Mouse (Mus musculus): ENCODE results near the gene Tram2. TPM values are rescaled to one million over a fixed set of nuclear protein-coding genes. Genes with fewer than 3 reads are reported as not detected.
A peak's percentile ranks its signal among the peaks of the same experiment; 100 is the strongest.

Gene Tram2
- polyA plus RNA-seq, 1 experiment from 2014 or later = 2.2 TPM

DNA sequence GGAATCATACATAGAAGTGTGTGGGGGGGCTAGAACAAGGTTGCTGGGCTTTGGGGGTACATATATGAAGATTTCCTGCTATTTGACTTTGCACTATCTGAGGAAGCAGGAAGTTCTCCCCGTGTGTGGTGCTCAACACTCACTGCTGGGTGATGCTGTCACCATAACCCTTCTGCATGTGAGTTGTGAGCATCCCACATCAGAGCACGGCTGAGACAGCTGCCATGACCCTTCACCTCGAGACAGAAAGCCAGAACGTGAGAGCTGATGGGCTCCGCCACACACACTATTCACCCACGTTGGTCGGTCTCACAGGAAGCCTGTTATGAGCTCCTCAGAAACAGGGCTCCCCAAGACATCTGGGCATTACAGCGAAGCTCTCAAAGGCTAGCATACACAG, 74.4 kb downstream of the Tram2 start:
- Histone ChIP-seq H3K4me1 (replicated peaks) (0 out of 2 replicates have a peak, but pooled peaks cover 4% of the 10 kb centered on the region), H3K36me3 (no peaks in the 10 kb centered on the region), H3K27ac (replicated peaks) (no peak overlapping the region), H3K9ac (no peak overlapping the region), H3K4me2 (no peak overlapping the region), H3K4me3 (no peak overlapping the region), H3K9me3 (no peaks in the 10 kb centered on the region), H3K27me3 (no peaks in the 10 kb centered on the region)
- no peak for ATAC-seq (ENCODE audit: low FRiP score, low read depth)
- WGBS = 85% methylated on average over 8 of the region's 8 CpGs

DNA sequence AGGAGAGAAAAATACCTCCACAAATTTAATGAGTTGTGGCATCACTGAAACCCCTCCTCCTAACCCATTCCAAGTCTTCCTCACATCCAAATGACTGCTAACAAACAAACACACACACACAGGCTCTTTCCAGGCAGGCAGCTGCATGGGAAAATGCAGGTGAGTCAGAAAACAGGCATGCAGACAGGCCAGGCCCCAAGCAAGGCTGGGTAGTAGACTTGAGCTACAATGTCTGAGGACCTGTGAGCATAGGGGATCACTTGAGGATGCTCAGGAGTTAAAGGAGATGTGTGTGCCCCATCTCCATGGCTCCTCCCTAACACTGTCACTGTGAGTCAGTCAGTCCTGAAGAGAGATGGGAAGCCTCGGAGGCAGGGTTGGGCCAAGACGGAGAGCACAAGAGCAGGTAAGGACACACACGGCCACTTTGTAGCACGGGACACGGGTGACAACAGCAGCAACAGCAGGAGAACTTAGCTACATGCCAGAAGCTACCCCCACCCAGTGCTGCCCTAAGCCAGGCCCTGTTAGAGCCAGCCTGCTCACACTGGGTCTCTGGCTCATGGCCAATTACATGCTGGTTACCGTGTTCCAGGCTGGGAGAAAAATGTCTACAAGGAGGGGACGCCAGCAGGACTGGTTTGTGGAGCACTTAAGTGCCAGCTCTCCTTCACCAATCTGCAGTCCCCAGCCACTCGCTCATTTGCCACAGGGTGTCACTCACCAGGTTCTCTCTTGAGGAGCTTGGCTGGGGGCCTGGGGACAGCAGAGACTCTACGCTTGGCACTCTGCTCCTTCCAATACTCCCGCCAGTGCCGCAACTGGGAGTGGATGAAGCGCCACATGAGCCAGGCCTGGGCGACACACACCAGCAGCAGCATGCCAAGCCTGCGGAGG, 76.5 kb downstream of the Tram2 start:
- Histone ChIP-seq H3K4me2 (no peak overlapping the region), H3K9me3 (no peaks in the 10 kb centered on the region), H3K27me3 (no peaks in the 10 kb centered on the region), H3K4me1 (replicated peaks) (0 out of 2 replicates have a peak, but pooled peaks cover 4% of the 10 kb centered on the region), H3K4me3 (no peak overlapping the region), H3K27ac (replicated peaks) (no peak overlapping the region), H3K9ac (no peak overlapping the region), H3K36me3 (no peaks in the 10 kb centered on the region)
- ATAC-seq (ENCODE audit: low FRiP score, low read depth) = peak; percentile 71
- 70% methylated on average over 14 of the region's 14 CpGs for WGBS

DNA sequence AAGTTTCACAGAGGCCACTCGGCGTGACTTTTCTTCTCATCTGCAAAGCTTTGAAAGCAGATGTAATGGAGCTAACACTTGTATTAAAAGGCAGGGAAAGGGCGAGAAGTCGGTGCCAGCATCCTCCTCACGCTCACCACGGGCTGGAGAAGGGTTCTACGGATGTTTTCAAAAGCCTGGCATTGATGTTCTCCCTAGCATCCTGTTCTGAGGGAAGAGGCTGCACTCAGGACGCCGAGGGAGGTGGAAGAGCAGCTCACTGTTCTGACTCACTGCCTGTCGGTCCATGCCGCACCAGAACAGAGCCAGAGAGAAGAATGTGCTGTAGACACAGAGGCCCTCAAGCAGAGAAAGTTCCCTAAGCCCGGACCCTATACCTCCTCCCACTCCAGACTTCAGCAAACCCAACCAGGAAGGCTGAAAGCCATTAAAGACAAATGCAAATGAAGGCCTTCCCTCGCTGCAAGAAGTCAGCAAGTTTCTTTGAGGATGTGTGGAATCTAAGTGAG, 81.1 kb downstream of the Tram2 start:
- Histone ChIP-seq H3K4me3 (no peak overlapping the region), H3K27ac (replicated peaks) (no peak overlapping the region)

DNA sequence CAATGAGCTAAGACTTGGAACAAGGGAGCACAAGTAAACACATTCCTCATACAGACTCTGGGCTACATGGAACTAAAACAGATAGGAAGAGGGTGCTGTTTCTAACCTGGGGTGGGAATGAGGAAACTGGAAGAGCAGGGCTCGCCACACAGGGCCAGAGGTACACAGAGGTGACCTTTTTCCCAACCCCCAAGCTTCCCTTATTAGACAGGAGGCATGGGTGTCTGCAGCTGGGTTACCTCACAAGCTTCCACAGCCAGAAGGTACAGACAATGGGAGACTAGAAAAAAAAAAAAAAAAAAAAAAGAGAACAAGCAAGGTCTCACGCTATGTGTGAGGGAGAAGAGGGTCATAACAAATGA, 81.7 kb downstream of the Tram2 start:
- no peaks in the 10 kb centered on the region for H3K9me3 ChIP-seq
- no peak overlapping the region for H3K4me3 ChIP-seq
- H3K27ac ChIP-seq (replicated peaks) = no peak overlapping the region
- ATAC-seq (ENCODE audit: low FRiP score, low read depth) = no peak
- no peaks in the 10 kb centered on the region for H3K36me3 ChIP-seq
- no peak overlapping the region for H3K4me2 ChIP-seq
- no peaks in the 10 kb centered on the region for H3K27me3 ChIP-seq
- WGBS = 68% methylated on average over 2 of the region's 2 CpGs
- no peaks in the 10 kb centered on the region for H3K4me1 ChIP-seq (replicated peaks)
- no peak overlapping the region for H3K9ac ChIP-seq

More for the DNA sequence above, 81.1 kb downstream of the Tram2 start:
- Histone ChIP-seq H3K4me1 (replicated peaks) (0 out of 2 replicates have a peak, but pooled peaks cover 3% of the 10 kb centered on the region), H3K9me3 (no peaks in the 10 kb centered on the region), H3K4me2 (no peak overlapping the region), H3K27me3 (no peaks in the 10 kb centered on the region), H3K36me3 (no peaks in the 10 kb centered on the region), H3K9ac (no peak overlapping the region)
- ATAC-seq (ENCODE audit: low FRiP score, low read depth) = no peak
- 51% methylated on average over 13 of the region's 13 CpGs for WGBS

DNA sequence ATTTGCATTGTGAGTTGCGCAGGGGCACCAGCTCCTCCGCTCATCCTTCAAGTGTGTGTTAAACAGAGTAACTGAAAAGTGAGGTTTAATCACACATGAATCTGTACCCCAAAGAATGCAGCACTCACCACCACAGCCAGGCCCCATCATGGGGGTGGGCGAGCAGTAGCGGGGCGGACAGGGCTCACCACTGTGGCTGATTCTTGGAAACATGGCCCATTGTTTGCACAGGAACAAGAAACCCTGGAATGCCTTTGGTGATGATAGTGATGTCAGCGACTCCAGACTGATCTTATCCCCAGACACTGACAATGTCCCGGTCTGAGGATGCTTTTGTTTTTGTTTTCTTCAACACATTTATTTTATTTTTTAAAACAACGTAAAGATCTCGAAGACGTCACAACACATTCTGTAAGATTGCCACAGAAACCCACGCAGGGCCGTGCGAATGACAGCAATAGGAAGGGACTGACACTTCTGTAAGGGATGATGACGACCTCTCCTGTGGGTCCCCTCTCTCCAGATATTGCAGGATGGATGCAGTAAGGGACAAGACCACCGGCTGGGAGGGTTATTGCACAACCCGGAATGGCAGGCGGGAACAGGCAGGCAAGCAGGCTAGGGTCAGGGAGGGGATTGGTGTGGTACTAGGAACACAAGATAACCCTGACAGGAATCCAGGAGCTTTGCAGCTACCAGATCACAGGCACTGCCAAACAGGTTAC, 82.3 kb downstream of the Tram2 start:
- no peak overlapping the region for H3K27ac ChIP-seq (replicated peaks)
- no peak for ATAC-seq (ENCODE audit: low FRiP score, low read depth)
- no peak overlapping the region for H3K9ac ChIP-seq
- no peaks in the 10 kb centered on the region for H3K4me1 ChIP-seq (replicated peaks)
- no peak overlapping the region for H3K4me2 ChIP-seq
- H3K4me3 ChIP-seq = no peak overlapping the region
- no peaks in the 10 kb centered on the region for H3K27me3 ChIP-seq
- H3K36me3 ChIP-seq = no peaks in the 10 kb centered on the region
- WGBS = 53% methylated on average over 17 of the region's 17 CpGs
- H3K9me3 ChIP-seq = no peaks in the 10 kb centered on the region

DNA sequence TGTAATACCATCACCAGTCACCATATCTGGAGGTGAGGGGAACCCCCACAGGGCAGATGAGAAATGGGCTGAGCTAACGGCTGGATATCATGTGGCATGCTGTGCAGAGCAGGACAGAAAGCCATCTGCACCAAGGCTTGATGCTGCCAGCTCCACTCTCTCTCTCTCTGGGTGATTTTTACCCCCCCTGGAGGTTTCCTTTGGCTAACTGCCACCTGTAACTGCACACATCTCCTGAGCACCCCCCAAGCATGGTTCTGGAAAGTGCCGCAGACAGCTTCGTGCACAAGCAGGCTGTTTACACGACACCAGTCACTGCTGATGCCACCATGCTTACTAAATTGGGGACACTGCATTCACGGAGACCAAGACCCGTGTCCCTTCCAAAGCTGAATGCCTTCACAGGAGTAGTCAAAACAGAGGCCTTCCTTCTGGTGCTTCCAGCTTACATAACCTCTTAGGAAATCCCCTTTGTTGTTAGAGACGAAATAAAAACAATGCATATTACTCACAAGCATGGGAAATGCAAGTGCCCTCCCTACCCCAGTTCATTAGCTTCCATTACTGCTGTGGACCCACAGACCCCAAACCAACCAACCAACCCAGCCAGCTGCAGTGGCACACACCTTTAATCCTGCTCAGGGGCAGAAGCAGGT, 83.6 kb downstream of the Tram2 start:
- 54% methylated on average over 7 of the region's 7 CpGs for WGBS
- H3K36me3 ChIP-seq = no peaks in the 10 kb centered on the region
- H3K4me3 ChIP-seq = no peak overlapping the region
- no peaks in the 10 kb centered on the region for H3K9me3 ChIP-seq
- no peak; the same call in 1 of the 2 replicates for ATAC-seq (ENCODE audit: low FRiP score, low read depth)
- no peaks in the 10 kb centered on the region for H3K4me1 ChIP-seq (replicated peaks)
- no peak overlapping the region for H3K27ac ChIP-seq (replicated peaks)
- H3K4me2 ChIP-seq = no peak overlapping the region
- H3K27me3 ChIP-seq = no peaks in the 10 kb centered on the region
- H3K9ac ChIP-seq = no peak overlapping the region

DNA sequence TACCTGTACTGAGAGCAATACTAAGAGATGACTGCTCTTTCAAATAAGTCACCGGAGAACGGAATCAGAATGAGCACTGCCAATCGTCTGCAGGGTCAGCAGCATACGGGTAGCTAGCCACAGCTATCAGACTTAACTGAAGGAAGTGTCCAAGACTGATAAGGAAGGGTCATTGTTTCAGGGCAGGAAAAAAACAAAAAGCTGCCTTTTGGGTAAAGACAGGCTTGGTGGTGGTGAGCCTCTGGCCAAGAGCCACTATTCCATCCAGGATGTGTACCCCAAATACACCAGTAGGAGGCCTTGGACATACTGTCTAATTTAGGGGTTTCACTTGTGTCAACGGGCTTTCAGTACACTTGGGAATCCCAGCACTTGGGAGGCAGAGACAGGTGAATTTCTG, 84.7 kb downstream of the Tram2 start:
- H3K27me3 ChIP-seq = no peaks in the 10 kb centered on the region
- H3K9ac ChIP-seq = no peak overlapping the region
- no peaks in the 10 kb centered on the region for H3K4me1 ChIP-seq (replicated peaks)
- no peak for ATAC-seq (ENCODE audit: low FRiP score, low read depth)
- H3K4me2 ChIP-seq = no peak overlapping the region
- no peaks in the 10 kb centered on the region for H3K36me3 ChIP-seq
- 90% methylated on average over 5 of the region's 5 CpGs for WGBS
- H3K27ac ChIP-seq (replicated peaks) = no peak overlapping the region
- no peak overlapping the region for H3K4me3 ChIP-seq
- no peaks in the 10 kb centered on the region for H3K9me3 ChIP-seq

DNA sequence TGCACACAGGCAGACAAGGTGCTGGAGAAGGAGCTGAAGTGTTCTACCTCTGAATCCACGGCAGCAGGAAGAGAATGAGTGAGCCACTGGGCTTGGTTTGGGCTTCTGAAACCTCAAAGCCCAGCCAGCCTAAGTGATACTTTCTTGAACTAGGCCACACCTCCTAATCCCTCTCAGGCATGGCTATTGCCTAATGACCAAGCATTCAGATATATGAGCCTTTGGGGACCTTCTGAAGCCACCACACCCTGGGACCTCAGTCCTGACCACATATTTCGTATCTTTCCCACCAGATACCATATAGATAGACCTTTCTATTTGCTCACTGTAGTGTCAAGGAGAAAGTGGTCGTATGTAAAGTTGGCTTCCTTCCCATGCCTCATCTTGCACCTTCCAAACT, 85.3 kb downstream of the Tram2 start:
- no peak overlapping the region for H3K9ac ChIP-seq
- 93% methylated on average over 3 of the region's 3 CpGs for WGBS
- ATAC-seq (ENCODE audit: low FRiP score, low read depth) = no peak

DNA sequence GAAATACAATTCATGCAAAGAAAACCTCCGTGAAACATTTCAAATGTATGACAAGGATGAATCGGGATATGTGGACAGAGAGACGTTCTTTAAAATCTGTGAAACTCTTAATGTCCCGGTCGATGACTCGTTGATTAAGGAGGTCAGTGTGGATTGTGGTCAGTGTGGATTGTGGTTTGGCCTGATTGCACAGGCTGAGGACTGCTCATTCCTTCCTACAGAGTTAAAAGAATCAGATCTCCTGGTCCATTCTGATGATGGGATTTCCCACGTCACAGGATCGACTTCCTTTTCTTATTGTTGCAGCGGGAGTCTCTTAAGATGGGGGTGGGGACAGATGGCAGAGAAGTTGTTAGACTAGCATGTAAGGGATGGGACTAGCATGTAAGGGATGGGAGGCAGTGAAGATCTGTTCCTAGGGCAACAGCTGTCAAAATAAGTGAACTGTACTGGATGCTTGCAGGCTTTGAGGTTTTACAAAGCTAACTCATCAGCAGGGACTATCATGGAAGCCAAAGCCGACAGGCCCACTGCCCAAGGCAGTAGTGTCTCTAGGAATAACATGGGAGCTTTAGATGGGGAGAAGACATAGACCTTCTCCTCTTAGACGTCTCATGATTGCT, 89.5 kb downstream of the Tram2 start:
- no peak overlapping the region for H3K27ac ChIP-seq (replicated peaks)
- H3K36me3 ChIP-seq = no peaks in the 10 kb centered on the region
- 88% methylated on average over 11 of the region's 11 CpGs for WGBS
- H3K4me3 ChIP-seq = no peak overlapping the region
- H3K9ac ChIP-seq = no peak overlapping the region
- H3K4me1 ChIP-seq (replicated peaks) = no peaks in the 10 kb centered on the region
- no peak for ATAC-seq (ENCODE audit: low FRiP score, low read depth)
- no peaks in the 10 kb centered on the region for H3K9me3 ChIP-seq
- H3K4me2 ChIP-seq = no peak overlapping the region
- H3K27me3 ChIP-seq = no peaks in the 10 kb centered on the region

More for the DNA sequence above, 85.3 kb downstream of the Tram2 start:
- Histone ChIP-seq H3K36me3 (no peaks in the 10 kb centered on the region), H3K4me1 (replicated peaks) (no peaks in the 10 kb centered on the region), H3K4me2 (no peak overlapping the region), H3K27ac (replicated peaks) (no peak overlapping the region), H3K9me3 (no peaks in the 10 kb centered on the region), H3K4me3 (no peak overlapping the region), H3K27me3 (no peaks in the 10 kb centered on the region)

DNA sequence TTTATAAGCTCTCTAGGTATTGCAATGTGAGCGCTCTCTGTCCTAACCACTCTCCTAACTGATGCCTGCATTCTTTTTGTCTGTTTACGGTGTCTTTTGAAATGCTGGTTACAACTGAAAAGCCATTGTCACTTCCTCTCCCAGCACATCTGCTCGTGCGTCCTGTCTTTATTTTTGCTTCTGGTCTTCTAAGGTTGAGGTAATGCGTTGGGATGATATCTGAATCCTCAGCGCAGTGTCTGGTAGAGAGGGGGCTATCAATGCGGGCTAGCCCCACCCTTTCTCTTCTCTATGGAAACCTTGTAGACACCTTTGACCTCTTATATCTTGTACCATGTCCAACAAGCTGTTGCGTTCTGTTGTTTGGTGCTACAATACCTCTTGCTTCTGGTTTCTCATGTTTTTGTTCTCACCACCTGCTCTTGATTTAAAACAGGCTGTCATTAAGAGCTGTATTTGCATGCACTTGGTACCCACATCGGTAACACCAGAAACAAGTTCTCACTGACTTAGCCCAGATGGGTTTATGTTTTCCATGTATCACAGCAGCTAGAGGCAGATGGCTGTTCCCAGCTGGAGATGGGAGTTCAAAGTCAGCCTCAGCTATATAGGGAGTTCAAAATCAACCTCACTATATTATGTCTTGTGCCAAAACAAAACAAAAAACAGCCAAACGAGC, 92.5 kb downstream of the Tram2 start:
- ATAC-seq (ENCODE audit: low FRiP score, low read depth) = 0 out of 2 replicates have a peak, but pooled peaks have one; percentile 27
- Histone ChIP-seq H3K27ac (replicated peaks) (no peak overlapping the region), H3K4me3 (no peak overlapping the region), H3K27me3 (no peaks in the 10 kb centered on the region), H3K9me3 (no peaks in the 10 kb centered on the region), H3K9ac (no peak overlapping the region), H3K4me1 (replicated peaks) (no peaks in the 10 kb centered on the region), H3K36me3 (no peaks in the 10 kb centered on the region), H3K4me2 (no peak overlapping the region)
- WGBS = 60% methylated on average over 10 of the region's 10 CpGs

DNA sequence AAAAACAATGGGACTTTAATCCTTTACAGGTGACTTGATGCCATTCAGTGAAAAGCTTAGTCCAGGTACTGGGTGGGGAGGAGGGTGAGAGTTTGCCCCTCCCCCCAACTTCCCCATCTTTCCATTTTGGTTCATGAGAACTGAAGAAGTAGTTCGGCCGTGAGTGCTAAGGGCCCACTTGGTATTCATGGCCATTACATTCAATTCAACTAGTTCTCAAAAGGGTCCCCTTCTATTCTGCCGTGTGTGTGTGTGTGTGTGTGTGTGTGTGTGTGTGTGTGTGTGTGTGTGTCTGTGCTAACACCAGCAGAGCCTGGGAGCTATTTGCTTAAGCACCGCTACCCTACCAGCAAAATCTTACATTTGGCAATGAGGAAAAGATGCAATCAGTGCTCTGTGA, 94.4 kb downstream of the Tram2 start:
- no peaks in the 10 kb centered on the region for H3K27me3 ChIP-seq
- ATAC-seq (ENCODE audit: low FRiP score, low read depth) = peak; percentile 69; the same call in 1 of the 2 replicates
- WGBS = 49% methylated on average over 4 of the region's 4 CpGs

More for the DNA sequence above, 94.4 kb downstream of the Tram2 start:
- Histone ChIP-seq H3K4me3 (no peak overlapping the region), H3K27ac (replicated peaks) (no peak overlapping the region), H3K36me3 (no peaks in the 10 kb centered on the region), H3K4me1 (replicated peaks) (no peaks in the 10 kb centered on the region), H3K9me3 (no peaks in the 10 kb centered on the region), H3K9ac (no peak overlapping the region), H3K4me2 (no peak overlapping the region)
